Mouse (Mus musculus) CD4-positive naive resting alpha-beta T cell, adult 76 days (primary cell): ENCODE results near the gene Vmn1r67. TPM values are rescaled to one million over a fixed set of nuclear protein-coding genes. Genes with fewer than 3 reads are reported as not detected.

Experiments used
- total RNA-seq: library from RNA; stranded (reverse); gene quantifications from one replicate; pipeline ENCODE4 v1.2.4, GENCODE M21; 2023

The Vmn1r67 gene
- total RNA-seq, result not detected

DNA sequence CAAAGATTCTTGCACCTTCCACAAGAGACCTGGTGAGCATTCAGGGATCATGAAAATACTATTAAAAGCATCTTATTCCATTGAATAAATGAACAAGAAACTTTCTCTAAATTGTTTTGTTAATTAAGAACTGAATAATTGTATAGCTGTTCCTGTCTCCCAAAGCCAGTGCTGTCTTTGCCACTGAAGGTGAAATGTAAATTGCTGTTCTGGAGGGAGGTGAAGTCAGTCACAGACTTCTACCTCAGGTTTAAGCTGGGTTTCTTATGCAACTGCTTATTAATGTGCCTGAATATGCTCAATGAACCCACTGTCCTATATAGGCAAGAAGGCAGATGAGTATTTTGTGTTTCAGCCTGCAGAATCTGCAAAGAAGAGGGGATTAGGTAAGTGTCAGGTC lies at the start of gene Vmn1r67:
Gene Vmn1r67, plus strand, starts transcription at position 301 of the 400 bp plus-strand sequence.

DNA sequence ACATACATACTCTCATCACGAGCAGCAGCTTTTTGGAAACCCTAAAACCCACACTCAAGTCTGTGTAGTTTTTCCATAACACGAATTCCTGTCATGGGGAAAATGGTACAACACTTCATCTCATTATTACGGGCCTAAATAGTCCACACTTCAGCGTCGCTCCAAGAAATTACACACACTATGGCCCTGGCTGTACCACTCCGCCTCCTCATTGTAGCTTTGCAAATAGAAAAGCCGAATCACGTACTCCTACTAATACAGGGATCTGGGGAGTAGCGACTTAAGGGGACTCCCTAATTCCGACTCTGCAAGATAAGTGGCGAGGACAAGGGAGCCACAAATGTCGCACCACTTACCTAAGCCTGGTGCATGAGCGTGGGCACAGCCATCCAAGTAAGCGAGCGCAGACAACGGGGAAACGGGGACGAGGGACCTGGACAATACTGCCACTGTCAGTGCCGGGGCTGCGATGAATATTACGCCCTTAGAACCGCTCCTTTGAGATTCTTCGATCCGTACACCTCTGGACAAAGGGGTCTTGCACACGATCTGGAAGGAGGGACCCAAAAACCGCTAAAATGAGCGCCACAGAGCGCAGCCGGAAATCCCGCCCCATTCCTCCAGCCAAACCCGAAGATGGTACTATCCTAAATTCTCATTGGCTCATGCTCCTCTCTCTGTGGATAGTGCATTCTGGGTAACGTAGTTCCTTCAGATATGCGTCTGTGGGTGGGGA lies 51.8 kb downstream of the Vmn1r67 start, which contains the start of gene Zik1:
Gene Zik1, minus strand, starts transcription at position 609 of the 736 bp plus-strand sequence.

Other genes starting within 250 kb of the Vmn1r67 start
- gene Vmn1r66, start 165.3 kb upstream of the Vmn1r67 start, total RNA-seq, result not detected
- 0.64 TPM for gene Zik1, start 52.1 kb downstream of the Vmn1r67 start, total RNA-seq
- gene Vmn1r68, start 115.2 kb downstream of the Vmn1r67 start, total RNA-seq, result not detected
- gene Vmn1r69, start 170.3 kb downstream of the Vmn1r67 start, total RNA-seq, result not detected
- not detected for gene Vmn1r70, start 188.2 kb downstream of the Vmn1r67 start, total RNA-seq
- gene Nlrp4b, start 244.5 kb downstream of the Vmn1r67 start, total RNA-seq, result not detected